Mouse (Mus musculus): ENCODE data around the gene Cela3b. TPM values are rescaled to one million over a fixed set of nuclear protein-coding genes. Genes with fewer than 3 reads are reported as not detected.
"Not testable (repeated sequence)": the region's sequence is repeated elsewhere in the genome, so short reads cannot be mapped to it uniquely, and the experiment has no call there.

The Cela3b gene
- polyA plus RNA-seq, 1 experiment, result 7.9 TPM

DNA sequence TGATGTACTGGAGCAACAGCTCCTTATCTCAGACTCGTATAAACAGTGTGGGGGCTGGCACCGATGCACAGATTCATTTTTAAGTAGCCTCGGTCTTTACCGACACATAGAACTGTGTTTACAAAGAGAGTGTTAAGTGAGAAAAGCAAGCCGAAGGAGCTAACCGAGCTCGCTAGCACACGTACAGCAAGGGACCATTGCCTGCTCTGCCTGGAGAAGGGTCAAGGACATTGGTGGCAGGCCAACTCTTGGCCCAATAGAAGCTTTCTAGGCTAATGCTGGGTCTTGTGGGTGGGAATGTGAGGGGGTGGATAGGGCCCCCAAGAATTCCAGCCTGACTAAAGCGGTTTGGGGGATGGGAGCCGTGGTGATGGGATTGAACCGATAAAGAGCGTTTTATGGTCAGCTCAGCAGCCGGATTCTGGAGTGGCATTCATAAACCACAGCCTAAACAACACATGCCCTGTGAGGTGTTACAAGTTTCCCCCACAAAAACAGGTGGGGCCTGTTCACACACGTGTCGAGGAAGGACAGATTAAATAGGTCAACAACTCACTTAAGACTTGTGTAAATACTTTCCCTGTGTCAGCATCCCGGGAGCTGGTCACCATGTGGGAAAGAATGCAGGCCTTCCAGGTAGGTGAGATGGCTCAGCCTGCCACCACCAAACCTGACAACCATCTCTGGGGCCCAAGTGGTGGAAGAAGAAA is 31.8 kb upstream of the Cela3b start:
- no peak for DNase-seq (ENCODE audit: low read depth)

DNA sequence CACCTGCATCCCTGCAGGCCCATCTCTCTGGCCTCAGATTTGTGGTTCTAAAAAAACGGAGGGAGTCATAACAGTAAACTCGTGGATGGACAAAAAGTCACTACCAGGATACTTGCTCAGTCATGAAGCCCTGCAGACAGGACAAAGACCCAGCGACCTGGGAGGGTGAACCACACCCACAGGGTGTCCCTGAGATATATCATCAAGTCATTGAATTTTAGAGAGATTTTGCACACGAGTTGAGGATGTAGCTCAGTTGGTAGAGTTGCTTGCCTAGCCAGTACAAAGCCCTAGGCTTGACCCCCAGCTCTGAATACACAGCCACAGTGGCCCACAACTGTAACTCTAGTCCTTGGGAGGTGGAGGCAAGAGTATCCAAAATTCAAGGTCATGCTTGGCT is 30.9 kb upstream of the Cela3b start:
- DNase-seq (ENCODE audit: low read depth), result no peak

- DNase-seq (ENCODE audit: low read depth), result no peak
Observed at GRCm38 (mm10) chr4:137460676-137461075, 30.3 kb upstream of the Cela3b start.

DNA sequence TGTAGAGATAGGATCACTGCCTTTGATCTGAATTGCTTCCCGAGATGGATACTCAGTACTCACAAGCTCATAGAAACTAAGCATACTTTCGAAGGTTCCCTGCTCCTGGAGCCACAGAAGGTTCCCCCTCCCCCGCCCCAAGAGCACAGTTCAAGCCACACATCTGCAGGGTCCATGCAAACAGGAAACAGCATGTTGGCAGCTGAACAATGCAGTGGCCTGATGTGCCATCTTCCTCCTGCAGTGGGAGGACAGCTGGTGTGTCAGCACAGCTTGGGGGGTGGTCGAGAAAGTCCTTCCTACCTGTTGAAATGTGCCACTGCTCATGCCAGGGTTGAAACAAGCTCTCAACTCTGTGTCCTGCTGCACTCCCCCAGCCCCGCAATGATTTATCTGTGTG is 28.5 kb upstream of the Cela3b start:
- no peak for DNase-seq (ENCODE audit: low read depth)

GRCm38 (mm10) chr4:137458310-137458709 is 28.0 kb upstream of the Cela3b start:
- no peak for DNase-seq (ENCODE audit: low read depth)

DNA sequence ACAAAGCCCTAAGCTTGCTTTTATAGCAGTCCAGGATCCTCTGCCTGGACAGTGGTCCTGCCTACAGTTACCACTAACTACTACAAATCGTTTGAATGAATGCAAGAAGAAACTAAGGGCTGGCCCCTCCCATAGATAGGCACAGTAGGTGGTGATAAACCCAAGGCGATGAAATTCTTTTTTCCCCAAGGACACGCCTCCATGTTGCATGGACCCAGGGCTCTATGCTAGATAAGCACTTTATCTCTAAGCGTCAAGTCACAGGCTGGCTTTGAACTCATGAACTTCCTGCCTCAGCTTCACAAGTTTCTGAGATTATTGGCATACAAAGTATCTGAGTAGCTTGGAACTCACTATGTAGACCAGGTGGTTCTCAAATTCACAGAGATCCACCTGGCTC is 27.0 kb upstream of the Cela3b start:
- DNase-seq (ENCODE audit: low read depth), result no peak

DNA sequence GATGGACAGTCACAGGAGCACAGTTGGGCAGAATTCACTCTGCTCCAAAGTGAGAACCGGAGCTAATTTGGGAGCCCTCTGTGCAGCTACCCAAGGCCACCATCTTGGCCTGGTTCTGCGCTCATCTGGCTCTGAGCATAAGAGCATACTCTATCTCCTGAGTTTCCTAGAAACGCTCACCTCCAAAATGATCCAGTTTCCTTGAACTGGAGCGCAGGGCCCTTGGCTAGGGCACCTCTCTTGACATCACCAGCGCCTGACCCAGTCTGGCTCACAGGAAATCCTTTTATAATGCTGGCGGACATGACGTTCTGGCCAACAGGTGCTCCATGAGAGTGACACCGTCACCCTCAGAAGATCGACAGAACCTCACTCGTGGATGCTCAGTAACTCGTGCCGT is 26.2 kb upstream of the Cela3b start:
- DNase-seq (ENCODE audit: low read depth), result no peak

GRCm38 (mm10) chr4:137454582-137454981 is 24.2 kb upstream of the Cela3b start:
- no peak for DNase-seq (ENCODE audit: low read depth)

GRCm38 (mm10) chr4:137453234-137453767 is 23.0 kb upstream of the Cela3b start, which contains the start of gene 1700013G24Rik:
1700013G24Rik (plus strand) TSS chr4:137453284.
- no peak for DNase-seq (ENCODE audit: low read depth)

- no peak for DNase-seq (ENCODE audit: low read depth)
Observed at GRCm38 (mm10) chr4:137452190-137452589, 21.9 kb upstream of the Cela3b start.

- no peak for DNase-seq (ENCODE audit: low read depth)
Observed at GRCm38 (mm10) chr4:137449715-137450114, 19.4 kb upstream of the Cela3b start.

DNA sequence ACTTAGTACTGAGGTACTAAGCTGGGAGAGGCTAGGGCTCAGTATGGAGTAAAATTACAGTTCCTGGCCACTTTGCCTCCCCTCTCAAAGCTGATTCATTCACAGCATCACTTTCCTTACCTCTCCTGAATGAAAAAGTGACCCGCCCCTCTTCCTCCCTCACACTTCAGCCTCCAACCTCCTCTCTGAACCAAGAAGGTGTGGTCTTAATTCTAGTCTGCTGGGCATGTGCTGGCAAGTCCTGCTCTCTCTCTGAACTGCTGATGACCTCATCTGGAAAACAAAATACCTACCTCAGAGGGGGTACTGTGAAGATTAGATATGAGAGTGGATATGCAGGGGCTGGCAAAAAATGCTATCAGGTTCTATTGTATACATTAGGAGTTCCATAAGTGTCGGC is 18.8 kb upstream of the Cela3b start:
- no peak for DNase-seq (ENCODE audit: low read depth)

DNA sequence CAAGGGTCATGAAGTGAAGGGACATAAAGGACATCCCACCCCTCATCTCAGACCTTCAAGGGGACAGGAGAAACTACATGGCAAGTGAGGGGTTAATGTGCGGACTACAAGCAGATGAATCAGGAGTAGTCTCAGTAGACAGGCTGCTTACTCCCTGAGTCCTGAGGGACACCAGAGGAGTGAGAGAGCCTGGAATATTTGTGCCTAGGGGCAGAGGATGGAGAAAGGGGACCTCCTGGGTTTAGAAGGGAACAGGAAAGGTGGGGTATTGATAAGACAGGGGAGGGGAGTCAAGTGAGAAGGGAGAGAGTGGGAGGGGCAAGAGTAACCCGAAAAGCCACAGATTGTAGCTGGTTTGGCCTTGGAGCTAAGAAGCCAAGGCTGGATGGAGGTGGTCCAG is 18.3 kb upstream of the Cela3b start:
- no peak for DNase-seq (ENCODE audit: low read depth)

- DNase-seq (ENCODE audit: low read depth), result no peak
Observed at GRCm38 (mm10) chr4:137448197-137448596, 17.9 kb upstream of the Cela3b start.

DNA sequence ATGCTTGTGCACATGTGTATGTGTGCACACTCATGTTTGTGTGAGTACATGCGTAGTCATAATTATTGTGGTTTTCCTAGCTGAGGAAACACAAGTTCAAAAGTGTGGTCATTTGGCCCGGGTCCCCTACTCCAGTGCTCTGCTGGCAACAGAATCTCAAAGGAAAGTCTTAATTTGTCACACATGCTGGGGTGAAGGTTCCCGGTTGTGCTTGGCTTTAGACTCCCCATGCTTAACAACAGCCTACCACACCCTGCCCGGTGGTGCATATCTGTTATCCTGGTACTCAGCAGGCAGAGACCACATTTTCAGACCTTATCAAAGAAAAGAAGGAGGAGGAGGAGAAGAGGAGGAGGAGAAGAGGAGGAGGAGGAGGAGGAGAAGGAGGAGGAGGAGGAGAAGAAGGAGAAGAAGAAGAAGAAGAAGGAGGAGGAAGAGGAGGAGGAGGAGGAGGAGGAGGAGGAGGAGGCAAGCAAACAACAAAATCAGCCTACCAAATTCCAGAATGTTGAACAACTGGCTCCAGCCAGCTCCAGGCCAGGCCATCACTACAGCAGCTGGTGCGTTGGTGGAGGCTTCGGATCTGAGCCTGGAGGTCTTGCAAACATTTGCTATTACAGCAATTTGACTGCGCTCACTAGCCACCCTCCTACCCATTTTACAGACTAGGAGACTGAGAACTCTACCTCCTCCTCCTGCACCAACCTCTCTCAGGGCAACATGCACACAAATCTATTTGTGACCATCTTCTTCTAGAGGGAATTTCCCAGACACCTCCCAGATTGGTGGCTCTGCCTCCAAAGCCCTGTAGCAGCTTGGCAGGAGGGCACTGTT is 17.2 kb upstream of the Cela3b start:
- no peak for DNase-seq (ENCODE audit: low read depth)

DNA sequence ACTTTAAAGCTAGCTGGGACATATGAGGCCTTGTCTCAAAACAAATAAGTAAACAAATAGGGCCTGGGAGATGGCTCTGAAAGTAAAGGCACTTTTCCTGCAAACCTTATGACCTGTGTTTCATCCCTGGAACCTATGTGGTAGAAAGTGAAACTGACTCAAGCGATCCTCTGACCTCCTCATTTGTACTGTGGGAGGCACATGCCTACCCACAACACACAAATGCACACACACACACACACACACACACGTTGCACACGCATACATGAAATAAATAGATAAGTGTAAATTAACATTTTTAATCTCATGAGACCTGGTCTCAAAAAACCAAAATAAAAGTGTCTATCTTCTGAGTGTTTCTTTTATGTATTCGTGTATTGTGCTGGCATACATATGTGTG is 15.5 kb upstream of the Cela3b start:
- no peak for DNase-seq (ENCODE audit: low read depth)

GRCm38 (mm10) chr4:137443625-137444024 is 13.3 kb upstream of the Cela3b start:
- no peak for DNase-seq (ENCODE audit: low read depth)

DNA sequence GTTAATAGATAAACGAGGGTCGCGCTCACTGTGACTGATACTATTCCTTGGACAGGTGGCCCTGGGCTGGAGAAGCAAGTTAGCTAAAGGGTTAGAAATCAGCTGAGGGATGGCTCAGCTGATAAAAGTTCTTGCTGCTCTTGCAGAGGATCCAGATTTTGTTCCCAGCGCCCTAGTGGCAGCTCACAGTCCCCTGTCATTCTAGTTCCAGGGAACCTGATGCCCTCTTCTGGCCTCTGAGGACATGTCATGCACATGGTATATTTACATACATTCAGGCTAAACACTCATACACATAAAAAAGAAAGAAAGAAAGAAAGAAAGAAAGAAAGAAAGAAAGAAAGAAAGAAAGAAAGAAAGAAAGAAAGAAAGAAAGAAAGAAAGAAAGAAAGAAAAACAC is 11.0 kb upstream of the Cela3b start:
- DNase-seq (ENCODE audit: low read depth), result no peak

GRCm38 (mm10) chr4:137438842-137439241 is 8.5 kb upstream of the Cela3b start:
- no peak for DNase-seq (ENCODE audit: low read depth)

DNA sequence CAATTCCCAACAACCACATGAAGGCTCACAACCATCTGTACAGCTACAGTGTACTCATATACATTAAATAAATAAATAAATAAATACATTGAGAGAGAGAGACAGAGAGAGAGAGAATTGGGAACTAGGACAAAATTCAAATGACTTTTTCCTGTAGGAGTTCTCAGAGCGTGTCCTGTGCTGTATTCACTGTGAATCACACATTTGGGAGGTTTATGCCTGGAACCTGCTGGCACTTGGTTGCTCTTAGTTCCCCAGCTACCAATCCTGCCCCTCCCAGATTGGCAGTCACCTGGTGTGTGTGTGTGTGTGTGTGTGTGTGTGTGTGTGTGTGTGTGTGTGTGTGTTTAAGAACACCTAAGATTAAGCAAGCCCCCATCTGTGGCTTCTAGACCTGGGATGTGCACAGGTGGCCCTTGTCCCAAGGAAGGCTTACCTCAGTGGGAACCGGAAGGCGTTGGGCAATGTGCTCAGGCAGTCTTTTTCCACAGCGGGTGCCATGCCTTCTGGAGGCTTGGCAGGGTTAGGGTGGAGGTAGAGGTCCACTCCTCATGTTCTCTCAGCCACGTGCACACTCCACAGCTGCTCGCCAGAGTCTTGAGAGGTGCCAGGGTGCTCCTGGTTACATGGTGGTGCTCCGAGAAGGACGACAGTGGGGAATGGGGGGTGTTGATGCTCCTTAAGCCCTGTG is 6.8 kb upstream of the Cela3b start:
- no peak for DNase-seq (ENCODE audit: low read depth)

- DNase-seq (ENCODE audit: low read depth), result not testable (repeated sequence)
Observed at GRCm38 (mm10) chr4:137432700-137433550, 2.6 kb upstream of the Cela3b start.
